Mouse (Mus musculus): ENCODE data around the gene Cmya5. TPM values are rescaled to one million over a fixed set of nuclear protein-coding genes. Genes with fewer than 3 reads are reported as not detected.

Cmya5 gene
- polyA plus RNA-seq, 1 experiment = 0.50 TPM

DNA sequence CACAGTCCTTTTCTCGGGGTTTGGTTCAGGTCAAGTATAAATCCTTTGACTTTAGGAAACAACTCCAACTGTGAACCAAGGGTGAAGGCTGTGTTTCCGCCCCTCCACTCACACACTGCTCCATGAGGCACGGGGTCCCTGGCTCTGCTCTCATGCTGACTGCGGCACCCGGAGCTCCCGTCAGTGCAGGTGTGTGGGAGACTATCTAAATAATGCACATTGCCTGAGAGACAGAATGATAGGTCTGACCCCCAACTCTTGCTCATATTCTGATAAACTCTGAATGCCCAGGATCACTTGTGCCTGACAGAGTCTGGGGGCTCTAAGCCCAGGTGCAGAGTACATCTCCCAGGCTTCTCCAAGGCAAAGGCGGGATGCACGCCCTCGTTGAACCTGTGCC is 103.5 kb downstream of the Cmya5 start:
- WGBS = 89% methylated on average over 9 of the region's 9 CpGs
- Histone ChIP-seq H3K4me3 (replicated peaks; ENCODE audit: control insufficient read depth, low read depth, low read length) (no peak overlapping the region), H3K27ac (ENCODE audit: control insufficient read depth, insufficient read depth, low read depth, low read length, poor library complexity) (no peak overlapping the region), H3K4me1 (ENCODE audit: control insufficient read depth, insufficient read depth, low read length) (no peaks in the 10 kb centered on the region)
- TF ChIP-seq POLR2A (IDR thresholded peaks at IDR 0.05; ENCODE audit: borderline replicate concordance, control insufficient read depth, low read depth, low read length) (no peak), CTCF (IDR thresholded peaks at IDR 0.05; ENCODE audit: control insufficient read depth, insufficient read depth, low read length) (no peak)

DNA sequence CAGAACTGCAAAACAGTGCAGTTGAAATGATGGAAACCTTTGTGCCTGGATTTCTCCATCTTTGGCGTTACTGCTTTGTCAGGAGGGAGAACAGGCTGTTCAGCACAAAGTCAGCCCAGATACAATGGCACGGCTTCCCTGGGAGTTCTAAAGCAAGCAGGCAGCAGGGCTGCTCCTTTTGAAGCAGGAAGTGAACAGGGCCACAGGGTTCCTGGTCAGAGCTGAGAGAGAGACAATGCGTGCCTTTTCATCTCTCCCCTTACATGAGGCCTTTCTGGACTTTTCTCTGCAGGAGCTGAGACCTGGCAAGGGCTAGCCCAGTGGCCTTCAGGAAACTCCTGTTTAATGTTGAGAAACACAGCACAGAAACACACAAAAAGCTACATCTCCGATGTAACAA is 108.3 kb downstream of the Cmya5 start:
- Histone ChIP-seq H3K27ac (ENCODE audit: control insufficient read depth, insufficient read depth, low read depth, low read length, poor library complexity) (no peak overlapping the region), H3K4me1 (ENCODE audit: control insufficient read depth, insufficient read depth, low read length) (no peaks in the 10 kb centered on the region), H3K4me3 (replicated peaks; ENCODE audit: control insufficient read depth, low read depth, low read length) (no peak overlapping the region)
- WGBS = 65% methylated on average over 4 of the region's 4 CpGs
- TF ChIP-seq CTCF (IDR thresholded peaks at IDR 0.05; ENCODE audit: control insufficient read depth, insufficient read depth, low read length) (no peak), POLR2A (IDR thresholded peaks at IDR 0.05; ENCODE audit: borderline replicate concordance, control insufficient read depth, low read depth, low read length) (no peak)

GRCm38 (mm10) chr13:93029337-93029736 is 115.2 kb downstream of the Cmya5 start:
- Histone ChIP-seq H3K4me3 (replicated peaks; ENCODE audit: control insufficient read depth, low read depth, low read length) (no peak overlapping the region), H3K4me1 (ENCODE audit: control insufficient read depth, insufficient read depth, low read length) (no peaks in the 10 kb centered on the region), H3K27ac (ENCODE audit: control insufficient read depth, insufficient read depth, low read depth, low read length, poor library complexity) (no peak overlapping the region)
- TF ChIP-seq POLR2A (IDR thresholded peaks at IDR 0.05; ENCODE audit: borderline replicate concordance, control insufficient read depth, low read depth, low read length) (no peak), CTCF (IDR thresholded peaks at IDR 0.05; ENCODE audit: control insufficient read depth, insufficient read depth, low read length) (no peak)
- 85% methylated on average over 4 of the region's 4 CpGs for WGBS

DNA sequence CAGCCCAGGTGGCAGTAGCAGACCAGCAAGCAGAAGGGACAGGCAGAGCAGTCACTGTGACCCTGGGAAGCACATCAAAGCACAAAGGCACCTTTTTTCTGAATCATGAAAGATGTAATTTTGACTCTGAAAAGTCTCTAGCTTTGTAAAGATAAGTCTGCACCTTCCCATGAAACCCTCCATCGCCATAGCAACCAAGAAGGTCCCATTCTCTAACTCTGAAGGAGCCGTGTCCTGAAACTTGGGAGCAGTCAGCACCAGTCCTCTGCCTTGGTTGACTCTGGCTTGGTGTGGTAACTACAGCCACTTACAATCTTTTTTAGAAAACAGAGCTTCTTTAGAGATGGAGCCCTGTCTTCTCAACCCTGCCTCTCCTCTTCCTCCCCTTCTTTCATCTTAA is 119.7 kb downstream of the Cmya5 start:
- H3K4me1 ChIP-seq (ENCODE audit: control insufficient read depth, insufficient read depth, low read length) = no peaks in the 10 kb centered on the region
- WGBS = 59% methylated on average over 2 of the region's 2 CpGs
- TF ChIP-seq CTCF (IDR thresholded peaks at IDR 0.05; ENCODE audit: control insufficient read depth, insufficient read depth, low read length) = no peak
- TF ChIP-seq POLR2A (IDR thresholded peaks at IDR 0.05; ENCODE audit: borderline replicate concordance, control insufficient read depth, low read depth, low read length) = no peak
- no peak overlapping the region for H3K4me3 ChIP-seq (replicated peaks; ENCODE audit: control insufficient read depth, low read depth, low read length)
- H3K27ac ChIP-seq (ENCODE audit: control insufficient read depth, insufficient read depth, low read depth, low read length, poor library complexity) = no peak overlapping the region

- no peak for TF ChIP-seq CTCF (IDR thresholded peaks at IDR 0.05; ENCODE audit: control insufficient read depth, insufficient read depth, low read length)
- no peak for TF ChIP-seq POLR2A (IDR thresholded peaks at IDR 0.05; ENCODE audit: borderline replicate concordance, control insufficient read depth, low read depth, low read length)
- H3K4me1 ChIP-seq (ENCODE audit: control insufficient read depth, insufficient read depth, low read length) = no peaks in the 10 kb centered on the region
- H3K4me3 ChIP-seq (replicated peaks; ENCODE audit: control insufficient read depth, low read depth, low read length) = no peak overlapping the region
- no peak overlapping the region for H3K27ac ChIP-seq (ENCODE audit: control insufficient read depth, insufficient read depth, low read depth, low read length, poor library complexity)
- WGBS = 29% methylated on average over 1 of the region's 1 CpGs
These were observed 122.4 kb downstream of the Cmya5 start for GRCm38 (mm10) chr13:93022158-93022557.

DNA sequence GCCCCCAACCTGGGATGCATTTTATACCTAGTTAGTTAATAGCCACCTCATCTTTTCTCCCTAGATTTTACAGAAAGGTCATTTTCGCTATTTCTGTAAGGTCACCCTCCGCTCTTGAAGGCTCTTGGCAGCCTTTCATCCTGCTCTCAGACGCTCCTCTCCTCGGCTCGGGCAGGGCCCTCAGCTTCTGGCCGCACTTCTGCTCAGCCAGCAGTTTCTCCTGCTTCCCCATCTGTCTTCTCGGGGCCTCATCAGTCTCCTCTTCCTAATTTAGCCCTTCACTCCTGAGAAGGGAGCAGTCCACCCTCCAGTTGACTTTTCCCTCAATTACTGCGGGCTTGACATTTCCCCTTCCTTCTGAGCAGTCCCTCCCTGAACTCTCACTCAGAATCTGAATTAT is 131.6 kb downstream of the Cmya5 start:
- H3K27ac ChIP-seq (ENCODE audit: control insufficient read depth, insufficient read depth, low read depth, low read length, poor library complexity) = no peak overlapping the region
- H3K4me1 ChIP-seq (ENCODE audit: control insufficient read depth, insufficient read depth, low read length) = no peaks in the 10 kb centered on the region
- TF ChIP-seq CTCF (IDR thresholded peaks at IDR 0.05; ENCODE audit: control insufficient read depth, insufficient read depth, low read length) = no peak
- no peak for TF ChIP-seq POLR2A (IDR thresholded peaks at IDR 0.05; ENCODE audit: borderline replicate concordance, control insufficient read depth, low read depth, low read length)
- no peak overlapping the region for H3K4me3 ChIP-seq (replicated peaks; ENCODE audit: control insufficient read depth, low read depth, low read length)
- WGBS = 81% methylated on average over 8 of the region's 8 CpGs

DNA sequence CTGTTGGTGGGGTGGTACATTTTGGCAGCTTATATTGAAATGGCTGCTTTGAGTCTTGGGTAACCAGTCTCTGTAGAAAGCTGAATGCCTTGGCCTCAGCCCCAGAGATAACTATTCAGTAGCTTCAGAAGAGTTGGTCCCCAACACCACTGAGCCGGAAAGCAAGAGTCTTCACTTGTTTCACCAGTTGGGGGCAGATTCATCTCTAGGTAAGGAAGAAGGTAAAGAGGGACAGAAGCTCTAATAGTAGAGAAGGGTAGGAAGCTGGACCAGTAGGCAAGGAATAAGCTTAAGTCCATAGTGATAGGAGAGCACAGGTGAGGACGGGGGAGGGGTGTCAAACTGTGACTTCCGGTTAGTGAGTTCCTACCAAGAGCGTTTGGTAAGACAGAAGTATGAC is 133.2 kb downstream of the Cmya5 start:
- WGBS = 84% methylated on average over 4 of the region's 4 CpGs
- no peaks in the 10 kb centered on the region for H3K4me1 ChIP-seq (ENCODE audit: control insufficient read depth, insufficient read depth, low read length)
- no peak overlapping the region for H3K4me3 ChIP-seq (replicated peaks; ENCODE audit: control insufficient read depth, low read depth, low read length)
- no peak overlapping the region for H3K27ac ChIP-seq (ENCODE audit: control insufficient read depth, insufficient read depth, low read depth, low read length, poor library complexity)
- no peak for TF ChIP-seq POLR2A (IDR thresholded peaks at IDR 0.05; ENCODE audit: borderline replicate concordance, control insufficient read depth, low read depth, low read length)
- no peak for TF ChIP-seq CTCF (IDR thresholded peaks at IDR 0.05; ENCODE audit: control insufficient read depth, insufficient read depth, low read length)

- no peak for TF ChIP-seq POLR2A (IDR thresholded peaks at IDR 0.05; ENCODE audit: borderline replicate concordance, control insufficient read depth, low read depth, low read length)
- no peak for TF ChIP-seq CTCF (IDR thresholded peaks at IDR 0.05; ENCODE audit: control insufficient read depth, insufficient read depth, low read length)
- 83% methylated on average over 7 of the region's 7 CpGs for WGBS
- Histone ChIP-seq H3K4me3 (replicated peaks; ENCODE audit: control insufficient read depth, low read depth, low read length) (no peak overlapping the region), H3K27ac (ENCODE audit: control insufficient read depth, insufficient read depth, low read depth, low read length, poor library complexity) (no peak overlapping the region; the same call in 1 of the 2 replicates), H3K4me1 (ENCODE audit: control insufficient read depth, insufficient read depth, low read length) (no peaks in the 10 kb centered on the region)
These were observed 134.0 kb downstream of the Cmya5 start for GRCm38 (mm10) chr13:93010524-93010923.

- Histone ChIP-seq H3K27ac (ENCODE audit: control insufficient read depth, insufficient read depth, low read depth, low read length, poor library complexity) (no peak overlapping the region), H3K4me3 (replicated peaks; ENCODE audit: control insufficient read depth, low read depth, low read length) (no peak overlapping the region), H3K4me1 (ENCODE audit: control insufficient read depth, insufficient read depth, low read length) (no peaks in the 10 kb centered on the region)
- 76% methylated on average over 4 of the region's 4 CpGs for WGBS
- TF ChIP-seq CTCF (IDR thresholded peaks at IDR 0.05; ENCODE audit: control insufficient read depth, insufficient read depth, low read length) (no peak), POLR2A (IDR thresholded peaks at IDR 0.05; ENCODE audit: borderline replicate concordance, control insufficient read depth, low read depth, low read length) (no peak)
These were observed 137.4 kb downstream of the Cmya5 start for GRCm38 (mm10) chr13:93007078-93007477.

Data from bone marrow, adult 2 months (tissue).